ENCODE assay signal across 14 mouse cellular contexts in the genomic region with DNA sequence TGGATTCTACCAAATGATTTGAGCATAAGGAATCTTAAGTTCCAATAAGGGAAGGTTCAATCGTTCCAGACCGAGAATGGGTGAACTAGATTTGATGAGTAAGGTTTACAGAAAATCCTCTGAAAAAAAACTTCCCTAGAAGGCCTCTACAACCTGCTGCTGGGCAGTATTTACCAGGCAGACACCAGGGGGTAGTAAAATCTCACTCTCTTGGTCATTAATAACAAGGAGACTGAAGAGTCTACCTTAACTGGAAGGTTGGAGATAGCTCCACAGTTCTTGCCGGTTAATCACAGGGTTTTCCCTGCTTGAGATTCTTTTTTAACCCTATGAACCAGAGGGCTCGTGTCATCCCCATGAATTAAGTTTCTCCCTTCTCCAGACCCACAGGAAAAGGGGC. TPM values are rescaled to one million over a fixed set of nuclear protein-coding genes. Genes with fewer than 3 reads are reported as not detected.
DNase-seq lines count a peak whose midpoint lies in the region; ATAC-seq and TF ChIP-seq lines count a peak whose summit lies in the region.
"Had no signal": no experiment of that assay in that cellular context is flagged by ENCODE, and none has a peak within 500 bp of the region (broad histone marks: within the 10 kb centered on the region; RNA-seq: fewer than 3 reads in every experiment).

No protein-coding gene starts in this region.

- H3K9ac ChIP-seq in forebrain, embryonic 13.5 days: 0 out of 2 replicates have a peak overlapping the region, but pooled peaks have one; percentile 91
- no peak overlapping the region for H3K9ac ChIP-seq in forebrain, embryonic 12.5 days
- H3K9ac ChIP-seq in embryonic facial prominence, embryonic 12.5 days: no peak overlapping the region
- H3K9ac ChIP-seq in midbrain, embryonic 13.5 days (replicated peaks): no peak overlapping the region

- DNase-seq in layer of hippocampus, adult 2 months (ENCODE audit: low spot score in 2 of 2): no peak
- no peak for DNase-seq in layer of hippocampus, adult 8-10 months (ENCODE audit: low spot score in 2 of 2)
- DNase-seq in spleen, postnatal 36 days (ENCODE audit: low spot score in 2 of 2): no peak
- DNase-seq in adrenal gland, adult 2 months: no peak
- DNase-seq: right cerebral cortex, adult 18-20 months had no signal

- H3K4me3 ChIP-seq in forebrain, embryonic 13.5 days: peak overlapping the region; percentile 73; the same call in 1 of the 2 replicates
- H3K4me3 ChIP-seq in forebrain, embryonic 12.5 days (replicated peaks): no peak overlapping the region
- H3K4me3 ChIP-seq in layer of hippocampus, adult 2 months: no peak overlapping the region
- no peak overlapping the region for H3K4me3 ChIP-seq in embryonic facial prominence, embryonic 12.5 days
- H3K4me3 ChIP-seq in midbrain, embryonic 13.5 days (replicated peaks): no peak overlapping the region

- H3K9me3 ChIP-seq in forebrain, embryonic 13.5 days (replicated peaks): no peaks in the 10 kb centered on the region
- no peaks in the 10 kb centered on the region for H3K9me3 ChIP-seq in forebrain, embryonic 12.5 days
- H3K9me3 ChIP-seq in embryonic facial prominence, embryonic 12.5 days: no peaks in the 10 kb centered on the region
- no peaks in the 10 kb centered on the region for H3K9me3 ChIP-seq in midbrain, embryonic 13.5 days

- H3K27me3 ChIP-seq in forebrain, embryonic 13.5 days: no peaks in the 10 kb centered on the region
- no peaks in the 10 kb centered on the region for H3K27me3 ChIP-seq in forebrain, embryonic 12.5 days
- H3K27me3 ChIP-seq in embryonic facial prominence, embryonic 12.5 days: no peaks in the 10 kb centered on the region
- no peaks in the 10 kb centered on the region for H3K27me3 ChIP-seq in midbrain, embryonic 13.5 days

- WGBS in forebrain, embryonic 13.5 days: 62% methylated on average over 4 of the region's 4 CpGs
- 63% methylated on average over 4 of the region's 4 CpGs for WGBS in forebrain, embryonic 12.5 days
- 51% methylated on average over 4 of the region's 4 CpGs for WGBS in embryonic facial prominence, embryonic 12.5 days
- WGBS in midbrain, embryonic 13.5 days: 55% methylated on average over 4 of the region's 4 CpGs

- ATAC-seq in forebrain, embryonic 13.5 days: no peak
- ATAC-seq in forebrain, embryonic 12.5 days (ENCODE audit: low FRiP score): no peak
- ATAC-seq in embryonic facial prominence, embryonic 12.5 days (ENCODE audit: insufficient number of reproducible peaks, insufficient read depth, low FRiP score, low TSS enrichment): no peak
- no peak for ATAC-seq in midbrain, embryonic 13.5 days

- H3K27ac ChIP-seq in forebrain, embryonic 13.5 days: no peak overlapping the region
- H3K27ac ChIP-seq in forebrain, embryonic 12.5 days: no peak overlapping the region
- no peak overlapping the region for H3K27ac ChIP-seq in layer of hippocampus, adult 2 months
- H3K27ac ChIP-seq in embryonic facial prominence, embryonic 12.5 days: no peak overlapping the region
- H3K27ac ChIP-seq in midbrain, embryonic 13.5 days: 0 out of 2 replicates have a peak overlapping the region, but pooled peaks have one; percentile 2

- H3K36me3 ChIP-seq in forebrain, embryonic 13.5 days (ENCODE audit: poor library complexity, severe bottlenecking): peaks cover 11% of the 10 kb centered on the region
- peaks cover 16% of the 10 kb centered on the region for H3K36me3 ChIP-seq in forebrain, embryonic 12.5 days (replicated peaks)
- peaks cover 12% of the 10 kb centered on the region for H3K36me3 ChIP-seq in embryonic facial prominence, embryonic 12.5 days
- peaks cover 11% of the 10 kb centered on the region for H3K36me3 ChIP-seq in midbrain, embryonic 13.5 days

- TF ChIP-seq CTCF in layer of hippocampus, adult 2 months (conservative IDR thresholded peaks at IDR 0.05): peak; percentile 47

- peaks cover 32% of the 10 kb centered on the region for H3K4me1 ChIP-seq in forebrain, embryonic 13.5 days
- peaks cover 33% of the 10 kb centered on the region for H3K4me1 ChIP-seq in forebrain, embryonic 12.5 days
- peaks cover 19% of the 10 kb centered on the region for H3K4me1 ChIP-seq in embryonic facial prominence, embryonic 12.5 days
- H3K4me1 ChIP-seq in midbrain, embryonic 13.5 days (replicated peaks): peaks cover 38% of the 10 kb centered on the region

- peak overlapping the region; percentile 95 for H3K4me2 ChIP-seq in forebrain, embryonic 13.5 days
- H3K4me2 ChIP-seq in forebrain, embryonic 12.5 days: no peak overlapping the region
- H3K4me2 ChIP-seq in embryonic facial prominence, embryonic 12.5 days (replicated peaks): peak overlapping the region; percentile 73
- peak overlapping the region; percentile 97 for H3K4me2 ChIP-seq in midbrain, embryonic 13.5 days (replicated peaks)

RNA-seq across cellular contexts. Expression of a gene that starts 1.3 kb away (rescaled TPM):
- polyA plus RNA-seq in forebrain, embryonic 13.5 days (2015; fragmentation: Nextera tagmentation; extraction: Ambion mirVana): 75.9 and 84.7 TPM in 2 replicates
- 116 and 117 TPM in 2 replicates for polyA plus RNA-seq in forebrain, embryonic 12.5 days (2016; fragmentation: Nextera tagmentation; extraction: Ambion mirVana)
- 10 to 100 TPM; 27.9 to 32.2 TPM for total RNA-seq in layer of hippocampus, adult 2 months (2021)
- 10 to 100 TPM; 30.3 to 40.9 (median 34.5) TPM for total RNA-seq in layer of hippocampus, adult 8-10 months (2022)
- 204 and 214 TPM in 2 replicates for polyA plus RNA-seq in embryonic facial prominence, embryonic 12.5 days (2016; fragmentation: Nextera tagmentation; extraction: Ambion mirVana)
- 82.2 and 86.2 TPM in 2 replicates for polyA plus RNA-seq in midbrain, embryonic 13.5 days (2015; fragmentation: Nextera tagmentation; extraction: Ambion mirVana)
- total RNA-seq in adrenal gland, adult 2 months (2021): 10 to 100 TPM; 39.7 to 56.9 TPM
- polyA plus RNA-seq in adrenal gland, adult 2 months (2012; rRNA removed): 97.8 and 107 TPM in 2 replicates

RNA-seq across cellular contexts. Expression of a gene that starts 32.2 kb away (rescaled TPM):
- polyA plus RNA-seq in forebrain, embryonic 13.5 days (2015; fragmentation: Nextera tagmentation; extraction: Ambion mirVana): 0.63 and 0.96 TPM in 2 replicates
- 1.1 TPM in 2 replicates for polyA plus RNA-seq in forebrain, embryonic 12.5 days (2016; fragmentation: Nextera tagmentation; extraction: Ambion mirVana)
- 1 to 10 TPM in 1 of 2 experiments, under 1 TPM in 1; 0.34 to 1.4 TPM for total RNA-seq in layer of hippocampus, adult 2 months (2021)
- 1 to 10 TPM in 2 of 4 experiments, under 1 TPM in 2; 0.74 to 1.7 (median 0.91) TPM for total RNA-seq in layer of hippocampus, adult 8-10 months (2022)
- polyA plus RNA-seq in embryonic facial prominence, embryonic 12.5 days (2016; fragmentation: Nextera tagmentation; extraction: Ambion mirVana): 0.51 and 0.63 TPM in 2 replicates
- polyA plus RNA-seq in midbrain, embryonic 13.5 days (2015; fragmentation: Nextera tagmentation; extraction: Ambion mirVana): 0.82 and 0.92 TPM in 2 replicates
- 1 to 10 TPM; 1.6 to 2.1 TPM for total RNA-seq in adrenal gland, adult 2 months (2021)
- polyA plus RNA-seq in adrenal gland, adult 2 months (2012; rRNA removed): 0.36 and 0.83 TPM in 2 replicates
- polyA plus RNA-seq: erythroblast, embryonic 14.5 days had no signal

RNA-seq across cellular contexts. Expression of a gene that starts 37.3 kb away (rescaled TPM):
- polyA plus RNA-seq in forebrain, embryonic 13.5 days (2015; fragmentation: Nextera tagmentation; extraction: Ambion mirVana): 52.3 and 58.6 TPM in 2 replicates
- 97.1 and 101 TPM in 2 replicates for polyA plus RNA-seq in forebrain, embryonic 12.5 days (2016; fragmentation: Nextera tagmentation; extraction: Ambion mirVana)
- total RNA-seq in layer of hippocampus, adult 2 months (2021): 10 to 100 TPM; 46.5 to 46.8 TPM
- total RNA-seq in layer of hippocampus, adult 8-10 months (2022): 10 to 100 TPM; 45.7 to 46.6 (median 45.8) TPM
- polyA plus RNA-seq in embryonic facial prominence, embryonic 12.5 days (2016; fragmentation: Nextera tagmentation; extraction: Ambion mirVana): 56.7 and 60.6 TPM in 2 replicates
- 56.0 and 63.6 TPM in 2 replicates for polyA plus RNA-seq in midbrain, embryonic 13.5 days (2015; fragmentation: Nextera tagmentation; extraction: Ambion mirVana)
- total RNA-seq in adrenal gland, adult 2 months (2021): 10 to 100 TPM; 40.7 to 52.9 TPM
- polyA plus RNA-seq in adrenal gland, adult 2 months (2012; rRNA removed): 133 and 156 TPM in 2 replicates

RNA-seq across cellular contexts. Expression of a gene that starts 59.0 kb away (rescaled TPM):
- polyA plus RNA-seq in forebrain, embryonic 13.5 days (2015; fragmentation: Nextera tagmentation; extraction: Ambion mirVana): not detected in 2 replicates
- polyA plus RNA-seq in forebrain, embryonic 12.5 days (2016; fragmentation: Nextera tagmentation; extraction: Ambion mirVana): not detected in 2 replicates
- not detected for total RNA-seq in layer of hippocampus, adult 2 months (2021)
- not detected for total RNA-seq in layer of hippocampus, adult 8-10 months (2022)
- polyA plus RNA-seq in embryonic facial prominence, embryonic 12.5 days (2016; fragmentation: Nextera tagmentation; extraction: Ambion mirVana): not detected in 2 replicates
- not detected in 2 replicates for polyA plus RNA-seq in midbrain, embryonic 13.5 days (2015; fragmentation: Nextera tagmentation; extraction: Ambion mirVana)
- total RNA-seq in adrenal gland, adult 2 months (2021): not detected
- polyA plus RNA-seq in adrenal gland, adult 2 months (2012; rRNA removed): not detected in 2 replicates
- total RNA-seq: heart, adult 8-10 months; layer of hippocampus, postnatal 14 days; megakaryocyte progenitor cell, adult 5-6 weeks had no signal
- polyA plus RNA-seq: C2C12; erythroblast, embryonic 14.5 days had no signal
